Mouse (Mus musculus): ENCODE measurements around the gene Pofut1. TPM values are rescaled to one million over a fixed set of nuclear protein-coding genes. Genes with fewer than 3 reads are reported as not detected.

The Pofut1 gene
- 14.3 TPM for polyA plus RNA-seq (2012; fragmentation: generic; extraction: Trizol)
- long read RNA-seq, experiment 1, full-length matches to known transcripts: 1 of 7 reads
- long read RNA-seq, experiment 1, partial matches to known transcripts: 0 of 7 reads
- long read RNA-seq, experiment 1, other reads (novel, unspliced or antisense): 6 of 7 reads
- long read RNA-seq, experiment 2, full-length matches to known transcripts: 11 of 22 reads
- long read RNA-seq, experiment 2, partial matches to known transcripts: 0 of 22 reads
- long read RNA-seq, experiment 2, other reads (novel, unspliced or antisense): 11 of 22 reads

GRCm38 (mm10) chr2:153241250-153242014, at the start of gene Pofut1, which contains the start of gene Plagl2:
Gene Pofut1, plus strand, starts transcription at chr2:153241533.
Gene Plagl2, minus strand, starts transcription at chr2:153241426.
- Histone ChIP-seq H3K4me3 (ENCODE audit: insufficient read depth, poor library complexity, severe bottlenecking) (peak within 1 kb of the TSS; percentile 83), H3K27me3 (ENCODE audit: control insufficient read depth, insufficient read depth, insufficient read length) (no peaks in the 10 kb centered on the region), H3K36me3 (ENCODE audit: control insufficient read depth, insufficient read depth) (peaks cover 20% of the 10 kb centered on the region), H3K79me3 (ENCODE audit: low read depth) (peaks cover 37% of the 10 kb centered on the region), H3K79me2 (ENCODE audit: control insufficient read depth, insufficient read depth) (peaks cover 71% of the 10 kb centered on the region), H3ac (ENCODE audit: control insufficient read depth, insufficient read length, low read depth) (peak within 1 kb of the TSS; percentile 72)
- TF ChIP-seq MYOG (IDR thresholded peaks at IDR 0.05; ENCODE audit: control insufficient read depth, extremely low read depth, insufficient read length) (no peak), CEBPB (IDR thresholded peaks at IDR 0.05; ENCODE audit: low read depth) (no peak), MYOD1 (IDR thresholded peaks at IDR 0.05; ENCODE audit: control insufficient read depth, insufficient read length, low read depth) (no peak), CTCF (IDR thresholded peaks at IDR 0.05; ENCODE audit: control insufficient read depth, insufficient read depth, insufficient read length) (peak; percentile 36), USF1 (IDR thresholded peaks at IDR 0.05; ENCODE audit: low read depth) (no peak), MAX (IDR thresholded peaks at IDR 0.05) (no peak)

DNA sequence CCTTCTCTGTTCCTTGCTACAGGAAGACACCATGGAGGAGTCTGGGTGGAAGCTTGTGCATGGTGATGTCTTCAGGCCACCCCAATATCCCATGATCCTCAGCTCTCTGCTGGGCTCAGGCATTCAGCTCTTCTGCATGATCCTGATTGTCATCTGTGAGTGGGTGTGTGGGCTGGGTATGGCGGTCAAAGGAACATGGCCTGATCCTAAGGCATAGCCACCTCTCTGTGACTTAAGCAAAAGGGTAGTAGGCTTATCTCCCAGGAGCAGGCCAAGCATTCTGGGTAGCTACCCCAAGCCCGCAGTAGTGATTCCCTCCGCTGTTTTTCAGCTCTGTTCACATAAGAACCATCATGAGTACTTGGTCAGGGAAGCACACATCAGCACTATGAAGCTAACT, 47.1 kb upstream of the Pofut1 start:
- no peaks in the 10 kb centered on the region for H3K79me2 ChIP-seq (ENCODE audit: control insufficient read depth, insufficient read depth)
- no peak for TF ChIP-seq CTCF (IDR thresholded peaks at IDR 0.05; ENCODE audit: control insufficient read depth, insufficient read depth, insufficient read length)
- TF ChIP-seq CEBPB (IDR thresholded peaks at IDR 0.05; ENCODE audit: low read depth): no peak
- TF ChIP-seq MYOG (IDR thresholded peaks at IDR 0.05; ENCODE audit: control insufficient read depth, extremely low read depth, insufficient read length): no peak
- no peak for TF ChIP-seq FOSL1 (IDR thresholded peaks at IDR 0.05; ENCODE audit: insufficient read depth, low read length, poor library complexity, severe bottlenecking)
- no peak for TF ChIP-seq USF1 (IDR thresholded peaks at IDR 0.05; ENCODE audit: low read depth)
- TF ChIP-seq MYOD1 (IDR thresholded peaks at IDR 0.05; ENCODE audit: control insufficient read depth, insufficient read length, low read depth): no peak
- TF ChIP-seq MAX (IDR thresholded peaks at IDR 0.05): no peak
- no peak overlapping the region for H3ac ChIP-seq (ENCODE audit: control insufficient read depth, insufficient read length, low read depth)
- peaks cover 88% of the 10 kb centered on the region for H3K36me3 ChIP-seq (ENCODE audit: control insufficient read depth, insufficient read depth)
- no peaks in the 10 kb centered on the region for H3K27me3 ChIP-seq (ENCODE audit: control insufficient read depth, insufficient read depth, insufficient read length)
- no peaks in the 10 kb centered on the region for H3K79me3 ChIP-seq (ENCODE audit: low read depth)
- no peak overlapping the region for H3K4me3 ChIP-seq (ENCODE audit: insufficient read depth, poor library complexity, severe bottlenecking)

DNA sequence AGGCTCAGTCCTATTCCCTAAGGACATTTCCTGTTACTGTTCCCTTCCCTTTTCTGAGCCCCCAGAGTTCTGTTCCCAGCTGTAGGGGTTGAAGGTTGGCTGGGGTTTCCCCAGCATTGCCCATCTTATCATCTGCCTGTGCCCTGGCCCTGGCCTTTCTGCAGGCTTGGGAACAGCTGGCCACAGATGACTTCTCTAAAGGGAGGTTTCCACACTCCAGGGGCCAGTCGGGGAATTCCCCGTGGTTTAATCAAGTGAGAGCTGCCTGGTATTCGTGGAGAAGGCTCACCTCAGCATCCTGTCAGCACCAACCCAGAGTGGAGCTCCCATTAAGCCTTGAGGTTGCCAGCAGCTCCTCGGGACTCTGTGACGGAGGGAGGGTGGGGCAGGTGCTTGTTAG, 42.8 kb upstream of the Pofut1 start:
- TF ChIP-seq CEBPB (IDR thresholded peaks at IDR 0.05; ENCODE audit: low read depth) (no peak), MAX (IDR thresholded peaks at IDR 0.05) (no peak), USF1 (IDR thresholded peaks at IDR 0.05; ENCODE audit: low read depth) (no peak), CTCF (IDR thresholded peaks at IDR 0.05; ENCODE audit: control insufficient read depth, insufficient read depth, insufficient read length) (no peak), MYOD1 (IDR thresholded peaks at IDR 0.05; ENCODE audit: control insufficient read depth, insufficient read length, low read depth) (no peak), FOSL1 (IDR thresholded peaks at IDR 0.05; ENCODE audit: insufficient read depth, low read length, poor library complexity, severe bottlenecking) (no peak), MYOG (IDR thresholded peaks at IDR 0.05; ENCODE audit: control insufficient read depth, extremely low read depth, insufficient read length) (no peak)
- H3ac ChIP-seq (ENCODE audit: control insufficient read depth, insufficient read length, low read depth): no peak overlapping the region
- H3K79me3 ChIP-seq (ENCODE audit: low read depth): no peaks in the 10 kb centered on the region
- no peaks in the 10 kb centered on the region for H3K79me2 ChIP-seq (ENCODE audit: control insufficient read depth, insufficient read depth)
- H3K27me3 ChIP-seq (ENCODE audit: control insufficient read depth, insufficient read depth, insufficient read length): no peaks in the 10 kb centered on the region
- no peak overlapping the region for H3K4me3 ChIP-seq (ENCODE audit: insufficient read depth, poor library complexity, severe bottlenecking)
- peaks cover 86% of the 10 kb centered on the region for H3K36me3 ChIP-seq (ENCODE audit: control insufficient read depth, insufficient read depth)

DNA sequence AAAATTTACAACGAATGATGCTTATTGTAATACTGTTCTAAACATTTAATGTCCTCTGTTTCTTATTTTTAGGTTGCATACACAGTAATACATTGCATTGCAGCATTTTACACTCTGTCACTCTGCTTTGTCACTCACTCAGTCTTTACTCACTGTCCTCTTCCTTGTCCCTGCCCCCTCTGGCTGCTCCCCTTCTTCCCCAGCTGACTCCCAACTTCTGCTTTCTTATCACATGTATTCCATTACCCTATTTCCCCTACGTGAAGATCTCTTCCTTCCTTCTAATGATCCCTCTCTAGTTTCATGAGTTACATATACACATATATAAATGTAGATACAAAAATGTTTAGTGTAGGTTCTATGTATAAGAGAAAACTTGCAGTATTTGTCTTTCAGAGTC, 42.2 kb upstream of the Pofut1 start:
- Histone ChIP-seq H3K27me3 (ENCODE audit: control insufficient read depth, insufficient read depth, insufficient read length) (no peaks in the 10 kb centered on the region), H3K79me3 (ENCODE audit: low read depth) (no peaks in the 10 kb centered on the region), H3K4me3 (ENCODE audit: insufficient read depth, poor library complexity, severe bottlenecking) (no peak overlapping the region), H3ac (ENCODE audit: control insufficient read depth, insufficient read length, low read depth) (no peak overlapping the region), H3K36me3 (ENCODE audit: control insufficient read depth, insufficient read depth) (peaks cover 86% of the 10 kb centered on the region), H3K79me2 (ENCODE audit: control insufficient read depth, insufficient read depth) (no peaks in the 10 kb centered on the region)
- no peak for TF ChIP-seq MYOG (IDR thresholded peaks at IDR 0.05; ENCODE audit: control insufficient read depth, extremely low read depth, insufficient read length)
- TF ChIP-seq CEBPB (IDR thresholded peaks at IDR 0.05; ENCODE audit: low read depth): no peak

GRCm38 (mm10) chr2:153202766-153203165, 38.6 kb upstream of the Pofut1 start:
- peaks cover 82% of the 10 kb centered on the region for H3K36me3 ChIP-seq (ENCODE audit: control insufficient read depth, insufficient read depth)
- H3K4me3 ChIP-seq (ENCODE audit: insufficient read depth, poor library complexity, severe bottlenecking): no peak overlapping the region
- no peak overlapping the region for H3ac ChIP-seq (ENCODE audit: control insufficient read depth, insufficient read length, low read depth)
- H3K79me3 ChIP-seq (ENCODE audit: low read depth): no peaks in the 10 kb centered on the region
- TF ChIP-seq FOSL1 (IDR thresholded peaks at IDR 0.05; ENCODE audit: insufficient read depth, low read length, poor library complexity, severe bottlenecking): no peak
- no peak for TF ChIP-seq MAX (IDR thresholded peaks at IDR 0.05)
- no peak for TF ChIP-seq MYOG (IDR thresholded peaks at IDR 0.05; ENCODE audit: control insufficient read depth, extremely low read depth, insufficient read length)
- no peak for TF ChIP-seq USF1 (IDR thresholded peaks at IDR 0.05; ENCODE audit: low read depth)
- no peak for TF ChIP-seq MYOD1 (IDR thresholded peaks at IDR 0.05; ENCODE audit: control insufficient read depth, insufficient read length, low read depth)
- no peak for TF ChIP-seq CTCF (IDR thresholded peaks at IDR 0.05; ENCODE audit: control insufficient read depth, insufficient read depth, insufficient read length)
- TF ChIP-seq CEBPB (IDR thresholded peaks at IDR 0.05; ENCODE audit: low read depth): no peak
- no peaks in the 10 kb centered on the region for H3K79me2 ChIP-seq (ENCODE audit: control insufficient read depth, insufficient read depth)
- no peaks in the 10 kb centered on the region for H3K27me3 ChIP-seq (ENCODE audit: control insufficient read depth, insufficient read depth, insufficient read length)
